Mouse (Mus musculus) inflammation-experienced regulatory T-cells (primary cell): ENCODE measurements around the gene Rdh8. TPM values are rescaled to one million over a fixed set of nuclear protein-coding genes. Genes with fewer than 3 reads are reported as not detected.

Experiments used
- polyA plus RNA-seq, 2 experiments: library from polyadenylated mRNA; unstranded; fragments of 100-300 nt; shearing (Covaris generic); gene quantifications; one replicate each; pipeline ENCODE4 v1.2.1; 2017

Gene Rdh8
- polyA plus RNA-seq, result not detected

DNA sequence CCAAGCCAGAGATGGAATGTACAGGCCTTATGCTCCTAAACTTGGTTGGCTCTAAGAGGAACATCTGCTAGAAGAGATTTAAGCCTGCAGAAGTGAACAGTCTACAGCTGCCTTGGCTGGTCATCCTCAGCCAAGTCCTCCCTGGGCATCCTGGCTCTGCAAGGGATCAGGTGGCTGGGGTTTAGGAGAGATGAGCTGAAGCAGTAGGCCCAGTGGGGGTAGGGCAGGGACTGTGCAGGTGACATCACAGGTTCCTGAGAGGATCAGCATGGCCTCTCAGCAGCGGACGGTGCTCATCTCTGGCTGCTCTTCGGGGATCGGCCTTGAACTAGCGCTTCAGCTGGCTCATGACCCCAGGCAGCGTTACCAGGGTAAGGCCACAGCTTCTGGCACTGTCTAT is at the start of gene Rdh8:
TSS of gene Rdh8 (plus strand) at position 268 of the 400 bp plus-strand sequence.

DNA sequence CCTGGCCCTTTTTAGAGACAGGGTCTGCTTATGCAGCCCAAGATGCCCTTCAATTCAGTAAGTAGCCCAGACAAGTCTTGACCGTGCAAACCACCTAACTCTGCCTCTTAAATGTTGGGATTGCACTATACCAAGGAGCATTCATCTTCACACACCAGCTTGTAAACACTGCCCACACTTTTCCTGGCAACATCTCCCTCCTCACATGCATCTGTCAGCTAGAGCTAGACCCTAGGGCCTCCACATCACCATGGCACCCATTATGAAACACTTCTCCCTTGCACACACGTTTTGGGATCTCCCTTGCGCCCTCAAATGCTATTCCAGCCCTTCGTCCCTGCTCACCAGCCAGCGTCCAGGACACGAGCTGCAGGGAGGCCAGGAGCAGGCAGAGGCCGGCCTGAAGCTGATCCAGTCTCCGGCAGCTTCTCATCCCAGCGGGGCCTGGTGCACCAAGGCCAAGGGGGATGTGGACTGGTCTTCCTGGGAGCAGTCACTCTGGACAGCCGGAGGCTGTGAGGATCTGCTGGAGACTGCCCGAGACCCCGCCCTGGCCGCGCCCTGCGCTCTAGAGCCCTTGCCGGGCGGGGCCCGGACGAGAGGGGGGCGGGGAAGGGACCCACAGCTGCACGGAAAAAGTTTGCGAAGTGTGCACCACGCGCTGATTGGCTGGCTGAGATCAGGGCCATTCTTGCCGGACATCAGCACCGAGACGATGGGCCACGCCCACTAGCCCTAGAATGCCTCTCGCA is 3.6 kb upstream of the Rdh8 start, which contains the start of gene Col5a3:
TSS of gene Col5a3 (minus strand) at position 547 of the 752 bp plus-strand sequence.

DNA sequence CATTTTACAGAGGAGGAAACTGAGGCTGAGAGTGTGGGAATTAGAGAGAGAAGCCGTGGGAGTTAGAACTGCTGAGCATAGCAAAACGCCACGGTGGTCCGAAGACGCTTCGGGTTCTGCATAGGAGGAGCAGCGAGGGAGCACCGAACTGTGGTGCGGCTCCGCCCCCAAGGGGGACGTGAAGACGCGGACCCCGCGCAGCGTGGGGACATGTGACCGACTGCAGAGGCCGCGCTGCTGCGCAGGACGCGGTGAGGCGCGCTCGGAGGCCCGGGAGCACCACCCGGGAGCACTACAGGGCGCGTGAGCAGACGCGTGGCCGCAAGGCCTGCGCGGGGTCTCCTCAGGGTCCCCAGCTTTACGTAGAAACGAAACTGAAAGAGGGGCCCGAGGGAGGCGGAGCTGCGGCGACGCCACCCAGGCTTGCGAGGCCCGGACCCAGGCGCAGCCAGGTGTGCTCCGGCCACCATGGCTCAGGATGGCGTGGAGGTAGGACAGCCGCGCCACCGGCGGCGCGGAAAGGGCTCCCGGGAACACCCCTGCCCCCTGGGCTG is 50.2 kb downstream of the Rdh8 start, which contains the start of gene A230050P20Rik:
TSS of gene A230050P20Rik (plus strand) at position 195 of the 554 bp plus-strand sequence.

Other genes starting within 250 kb of the Rdh8 start
- gene Zfp846, start 237.2 kb upstream of the Rdh8 start, polyA plus RNA-seq, result 10 to 100 TPM; 13.2 to 14.3 TPM
- 100 to 1,000 TPM; 286 to 359 TPM for gene Ubl5, start 175.6 kb upstream of the Rdh8 start, polyA plus RNA-seq
- 10 to 100 TPM; 58.8 to 71.7 TPM for gene Fbxl12, start 173.7 kb upstream of the Rdh8 start, polyA plus RNA-seq
- gene Pin1, start 166.4 kb upstream of the Rdh8 start, polyA plus RNA-seq, result 10 to 100 TPM; 19.6 to 23.5 TPM
- under 1 TPM; 0.64 to 0.81 TPM for gene Olfm2, start 72.2 kb upstream of the Rdh8 start, polyA plus RNA-seq
- gene Col5a3, start 3.4 kb upstream of the Rdh8 start, polyA plus RNA-seq, result 1 to 10 TPM in 1 of 2 experiments, under 1 TPM in 1; 0.04 to 2.7 TPM
- gene A230050P20Rik, start 50.1 kb downstream of the Rdh8 start, polyA plus RNA-seq, result 10 to 100 TPM; 59.5 to 60.2 TPM
- gene Angptl6, start 61.2 kb downstream of the Rdh8 start, polyA plus RNA-seq, result 1 to 10 TPM; 3.0 to 4.6 TPM
- 100 to 1,000 TPM in 1 of 2 experiments, 10 to 100 TPM in 1; 74.5 to 114 TPM for gene Ppan, start 69.7 kb downstream of the Rdh8 start, polyA plus RNA-seq
- 100 to 1,000 TPM; 259 to 292 TPM for gene Eif3g, start 80.1 kb downstream of the Rdh8 start, polyA plus RNA-seq
- gene Dnmt1, start 141.4 kb downstream of the Rdh8 start, polyA plus RNA-seq, result 10 to 100 TPM; 52.4 to 87.1 TPM
- 10 to 100 TPM; 18.9 to 25.7 TPM for gene S1pr2, start 158.3 kb downstream of the Rdh8 start, polyA plus RNA-seq
- gene Mrpl4, start 184.2 kb downstream of the Rdh8 start, polyA plus RNA-seq, result 100 to 1,000 TPM; 101 to 109 TPM
- gene Icam1, start 197.5 kb downstream of the Rdh8 start, polyA plus RNA-seq, result 100 to 1,000 TPM in 1 of 2 experiments, 10 to 100 TPM in 1; 73.2 to 112 TPM
- gene Icam4, start 210.9 kb downstream of the Rdh8 start, polyA plus RNA-seq, result 1 to 10 TPM in 1 of 2 experiments, under 1 TPM in 1; 0.45 to 2.7 TPM
- 1 to 10 TPM; 1.3 to 2.4 TPM for gene Icam5, start 213.6 kb downstream of the Rdh8 start, polyA plus RNA-seq
- 1 to 10 TPM in 1 of 2 experiments, not detected in 1; 4.0 TPM for gene Zglp1, start 248.6 kb downstream of the Rdh8 start, polyA plus RNA-seq